Mouse (Mus musculus): ENCODE measurements around the gene Sptbn4.

Sptbn4 gene

DNA sequence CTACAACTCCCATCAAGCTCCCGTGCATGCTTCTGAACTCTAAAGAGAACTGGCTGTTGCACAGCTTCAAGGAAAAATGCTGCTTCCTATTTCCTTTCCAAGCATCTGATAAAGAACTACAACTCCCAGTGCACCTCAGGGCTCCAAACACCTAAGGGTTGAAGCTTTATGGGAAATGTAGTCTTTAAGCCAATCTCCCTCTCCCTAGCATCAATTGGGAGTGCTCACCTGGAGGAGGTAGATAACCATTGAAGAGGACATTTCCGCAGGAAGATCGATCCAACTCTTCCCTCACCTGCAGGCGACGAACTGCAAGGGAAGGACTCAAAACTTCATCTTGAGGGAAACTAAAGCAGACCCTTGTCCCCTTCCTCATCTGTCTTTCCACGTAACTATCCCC, 93.3 kb downstream of the Sptbn4 start:
- no peak for DNase-seq (ENCODE audit: low spot score)

DNA sequence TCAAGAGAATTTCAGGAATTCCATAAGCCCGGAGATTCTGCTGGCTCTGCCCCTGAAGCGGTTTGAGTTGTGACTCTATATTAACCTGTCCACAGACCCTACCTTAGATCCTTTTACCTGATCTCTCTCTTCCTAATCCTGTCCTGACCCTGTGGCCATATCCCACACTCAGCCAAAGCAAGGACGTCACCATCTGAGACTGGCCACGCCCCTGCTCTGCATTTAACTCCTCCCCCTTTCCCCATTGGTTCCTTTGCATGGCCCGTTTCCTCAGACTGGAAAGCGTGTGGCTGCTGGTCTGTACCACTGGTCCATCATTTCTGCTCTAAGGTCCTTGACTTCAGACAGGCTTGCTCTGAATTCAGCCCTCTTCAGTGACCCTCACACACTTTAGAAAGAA, 102.0 kb downstream of the Sptbn4 start:
- DNase-seq (ENCODE audit: low spot score) = no peak

DNA sequence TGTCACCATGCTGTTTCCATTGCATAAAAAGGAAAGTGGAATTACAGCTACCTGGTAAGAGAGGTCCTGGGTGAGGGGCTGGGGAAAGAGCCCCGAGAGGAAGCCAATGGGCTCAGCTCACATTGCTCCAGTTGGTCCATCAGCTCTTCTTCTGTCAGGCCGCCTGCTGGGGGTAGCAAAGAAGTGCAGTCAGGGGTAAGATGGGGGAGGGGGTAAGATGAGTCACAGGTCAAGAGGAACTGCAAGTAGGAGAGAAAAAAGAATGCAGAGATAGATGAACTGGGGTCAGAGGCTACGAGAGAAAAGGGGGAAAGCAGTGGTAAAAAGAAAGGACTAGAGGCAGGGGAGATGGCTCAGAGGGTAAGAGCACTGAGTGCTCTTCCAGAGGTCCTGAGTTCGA, 104.9 kb downstream of the Sptbn4 start:
- DNase-seq (ENCODE audit: low spot score) = no peak

DNA sequence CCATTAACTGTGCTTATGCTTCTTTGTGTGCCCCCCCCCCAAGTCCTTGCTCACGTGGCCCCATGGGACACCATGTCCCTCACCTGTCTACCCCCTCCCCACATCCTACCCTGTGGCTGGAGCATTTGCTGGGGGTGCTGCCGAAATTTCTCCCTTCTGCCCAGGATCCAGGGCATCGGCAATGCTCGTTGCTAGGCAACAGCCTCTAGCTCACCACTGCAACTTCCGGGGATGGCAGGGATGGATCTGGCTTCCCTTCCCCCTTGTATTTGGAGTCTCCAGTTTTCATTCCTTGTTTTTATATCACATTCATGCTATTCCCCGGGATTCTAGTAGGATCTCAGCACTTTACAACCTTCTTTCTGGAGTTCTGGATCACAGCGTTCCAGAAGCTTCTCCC, 108.0 kb downstream of the Sptbn4 start:
- no peak for DNase-seq (ENCODE audit: low spot score)

DNA sequence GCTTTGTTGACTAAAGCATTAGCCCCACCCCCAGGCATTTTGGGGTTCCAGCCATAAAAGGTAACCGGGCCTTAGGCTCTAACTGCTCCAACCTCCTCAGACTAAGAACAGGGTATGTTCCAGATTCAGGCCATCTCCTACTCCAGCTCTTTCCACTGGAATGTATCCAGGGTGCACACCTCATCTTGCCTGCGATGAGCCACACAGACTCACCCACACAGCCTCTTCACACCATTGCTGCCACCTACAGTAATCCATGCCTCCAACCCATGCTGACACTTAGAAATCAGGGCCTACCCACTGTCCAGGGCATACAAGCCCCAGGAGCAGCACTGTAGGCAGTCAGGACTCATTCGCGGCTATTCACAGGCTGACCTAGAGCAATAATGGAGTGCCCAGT, 108.4 kb downstream of the Sptbn4 start:
- no peak for DNase-seq (ENCODE audit: low spot score)

DNA sequence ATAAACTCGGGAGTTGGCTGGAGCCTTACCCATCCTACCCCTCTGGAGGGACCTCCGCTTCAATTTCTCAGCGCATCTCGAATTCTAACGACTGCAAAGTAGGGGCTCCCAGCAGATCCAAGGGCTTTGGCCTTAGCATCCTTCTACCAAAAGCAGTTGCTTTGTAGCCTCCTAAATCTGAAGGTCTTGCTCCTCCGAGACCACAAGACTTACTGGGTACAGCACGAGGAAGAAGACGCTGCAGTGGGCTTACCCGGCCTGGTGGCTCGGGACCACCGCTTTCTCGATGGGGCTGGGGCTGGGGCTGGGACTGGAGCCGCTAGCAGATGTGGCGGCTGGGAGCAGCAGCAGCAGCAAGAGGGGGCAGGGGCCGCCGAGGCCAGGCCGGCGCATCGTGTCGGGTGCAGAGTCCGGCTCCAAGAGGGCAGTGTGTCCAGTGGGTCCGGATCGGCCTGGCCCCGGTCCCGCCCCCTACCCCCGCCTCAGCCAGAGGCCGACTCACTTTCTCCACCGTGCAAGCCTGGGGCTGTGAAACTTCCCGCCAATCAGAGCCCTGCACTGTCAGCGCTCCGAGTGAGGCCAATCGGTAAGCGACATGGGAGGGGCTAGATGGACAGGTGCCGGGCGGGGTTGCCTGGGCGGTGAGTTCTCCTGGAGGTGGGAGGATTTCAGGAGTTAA, 110.2 kb downstream of the Sptbn4 start, which contains the start of gene Ltbp4:
Ltbp4 (minus strand) TSS at position 518 of the 679 bp plus-strand sequence.
- no peak for DNase-seq (ENCODE audit: low spot score)

DNA sequence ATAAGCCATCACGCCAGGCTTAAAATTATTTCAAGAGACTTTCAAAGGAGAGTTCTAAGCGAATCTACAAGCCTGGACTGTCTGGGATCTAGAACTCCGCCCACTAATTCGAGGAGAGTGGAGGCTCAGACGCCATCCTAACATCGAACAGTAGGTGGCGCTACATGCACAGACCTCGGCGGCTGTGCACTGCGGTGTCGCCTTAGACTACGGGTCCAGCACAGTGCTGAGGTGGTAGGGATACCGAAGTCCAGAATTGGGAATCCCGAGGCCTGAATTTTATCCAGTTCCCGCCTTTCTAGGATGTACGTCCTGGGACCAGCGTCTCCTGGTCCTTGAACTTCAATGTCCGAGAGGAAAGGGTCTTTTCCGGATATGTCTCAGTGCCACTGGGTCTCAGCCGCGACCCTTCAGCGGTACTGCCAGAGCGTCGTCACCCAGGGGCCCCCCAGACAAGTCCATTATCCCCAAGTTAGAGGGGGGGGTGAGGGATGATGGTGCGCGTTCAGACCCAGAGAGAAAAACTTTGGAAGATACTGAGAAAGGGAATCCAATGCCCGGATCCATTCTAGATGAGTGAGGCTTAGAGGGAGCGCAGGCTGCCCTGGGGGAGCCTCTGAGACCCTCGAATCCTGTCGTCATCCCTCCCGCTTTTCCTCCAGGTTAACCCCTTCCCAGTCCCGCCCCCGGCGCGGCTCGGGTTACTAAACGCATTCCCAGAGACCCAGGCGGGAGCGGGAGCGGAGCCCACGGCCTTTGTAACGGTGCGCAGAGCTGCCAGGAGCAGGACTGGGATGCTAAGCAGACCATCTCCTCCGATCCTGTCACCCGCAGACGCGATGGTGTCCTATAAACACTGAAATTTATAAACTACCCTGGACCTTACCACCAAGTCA, 111.3 kb downstream of the Sptbn4 start:
- DNase-seq (ENCODE audit: low spot score) = peak; percentile 70

DNA sequence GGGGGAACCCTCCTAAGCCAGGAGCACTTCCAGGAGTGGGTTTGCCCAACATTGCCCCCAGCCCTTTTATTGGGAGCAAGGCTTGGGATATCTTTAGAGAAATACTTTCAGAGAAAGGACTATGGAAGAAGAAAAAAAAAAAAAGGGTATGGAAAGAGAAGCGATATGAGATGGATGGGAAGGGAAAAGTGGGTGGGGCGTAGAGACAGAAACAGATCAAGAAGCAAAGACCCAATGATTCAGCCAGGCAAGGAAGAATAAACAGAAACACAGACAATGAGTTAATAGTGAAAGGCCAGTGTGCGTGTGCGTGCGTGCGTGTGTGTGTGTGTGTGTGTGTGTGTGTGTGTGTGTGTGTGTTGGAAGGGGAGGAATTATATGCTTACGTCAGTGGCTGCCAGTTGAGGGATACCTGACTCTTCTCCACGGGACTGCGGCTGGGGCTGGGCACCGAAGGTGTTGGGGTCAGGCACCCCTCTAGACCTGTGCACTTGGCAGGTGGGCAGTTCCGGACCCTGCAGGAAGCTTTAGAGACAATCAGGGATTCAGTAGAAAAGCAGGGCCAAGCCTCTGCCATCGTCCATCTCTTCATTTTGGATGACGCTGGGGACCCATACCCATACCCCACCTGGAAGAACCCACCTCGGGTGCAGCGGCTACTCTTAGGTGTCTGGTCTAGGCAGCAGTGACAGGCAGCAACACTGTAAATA, 112.3 kb downstream of the Sptbn4 start:
- no peak for DNase-seq (ENCODE audit: low spot score)

DNA sequence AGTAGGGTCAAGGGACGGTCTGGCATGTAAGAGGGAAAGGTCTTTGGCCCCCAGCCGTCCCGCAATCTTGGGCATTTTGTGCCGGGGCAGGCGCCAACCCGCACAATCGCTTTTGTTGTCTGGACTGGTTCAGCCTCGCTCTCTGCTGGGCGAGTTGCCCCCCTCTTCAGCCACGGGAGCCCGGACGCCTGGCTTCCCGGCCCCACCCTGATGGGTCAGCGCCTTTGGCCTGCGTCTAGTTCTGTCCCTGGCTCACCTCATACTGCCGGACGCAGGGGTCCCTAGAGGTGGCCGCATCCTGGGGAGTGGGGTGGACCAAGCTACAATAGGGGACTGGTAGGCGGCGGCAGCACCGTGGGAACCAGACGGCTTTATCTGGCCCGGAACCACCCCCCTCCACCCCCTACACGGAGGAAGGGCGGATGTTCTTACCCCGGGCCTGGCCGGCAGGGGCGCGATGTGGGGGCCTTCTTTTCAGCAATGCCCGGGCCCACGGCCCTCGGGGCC, 113.0 kb downstream of the Sptbn4 start:
- DNase-seq (ENCODE audit: low spot score) = no peak

DNA sequence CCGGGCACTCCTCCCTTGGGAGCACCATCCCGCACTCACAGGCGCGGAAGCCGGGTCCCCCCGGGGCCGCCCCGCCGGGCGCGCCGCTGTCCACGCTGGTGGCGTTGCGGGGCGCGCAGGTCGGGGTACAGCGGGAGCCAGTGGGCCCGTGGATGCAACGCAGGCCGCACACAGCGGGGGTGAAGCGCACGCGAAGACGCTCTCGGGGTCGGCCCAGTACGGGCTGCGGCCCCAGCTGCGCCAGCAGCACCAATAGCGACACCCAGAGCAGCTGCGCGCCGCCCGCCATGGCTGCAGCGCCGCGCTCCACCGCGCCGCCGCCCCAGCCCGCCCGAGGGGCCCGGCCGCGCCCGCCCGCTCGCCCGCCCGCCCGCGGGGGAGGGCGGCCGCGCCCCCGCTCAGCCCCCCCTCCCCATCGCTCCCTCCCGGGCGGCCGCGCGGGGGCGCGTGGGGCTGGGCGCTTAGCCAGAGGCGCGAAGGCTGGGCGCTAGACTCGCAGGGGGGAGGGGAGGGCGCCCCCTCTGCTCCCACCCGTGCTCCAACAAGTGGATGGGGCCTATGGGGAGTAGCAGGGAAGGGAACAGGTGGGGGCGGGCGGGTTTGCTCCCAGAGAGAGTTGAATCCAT, 114.1 kb downstream of the Sptbn4 start:
- no peak for DNase-seq (ENCODE audit: low spot score)

DNA sequence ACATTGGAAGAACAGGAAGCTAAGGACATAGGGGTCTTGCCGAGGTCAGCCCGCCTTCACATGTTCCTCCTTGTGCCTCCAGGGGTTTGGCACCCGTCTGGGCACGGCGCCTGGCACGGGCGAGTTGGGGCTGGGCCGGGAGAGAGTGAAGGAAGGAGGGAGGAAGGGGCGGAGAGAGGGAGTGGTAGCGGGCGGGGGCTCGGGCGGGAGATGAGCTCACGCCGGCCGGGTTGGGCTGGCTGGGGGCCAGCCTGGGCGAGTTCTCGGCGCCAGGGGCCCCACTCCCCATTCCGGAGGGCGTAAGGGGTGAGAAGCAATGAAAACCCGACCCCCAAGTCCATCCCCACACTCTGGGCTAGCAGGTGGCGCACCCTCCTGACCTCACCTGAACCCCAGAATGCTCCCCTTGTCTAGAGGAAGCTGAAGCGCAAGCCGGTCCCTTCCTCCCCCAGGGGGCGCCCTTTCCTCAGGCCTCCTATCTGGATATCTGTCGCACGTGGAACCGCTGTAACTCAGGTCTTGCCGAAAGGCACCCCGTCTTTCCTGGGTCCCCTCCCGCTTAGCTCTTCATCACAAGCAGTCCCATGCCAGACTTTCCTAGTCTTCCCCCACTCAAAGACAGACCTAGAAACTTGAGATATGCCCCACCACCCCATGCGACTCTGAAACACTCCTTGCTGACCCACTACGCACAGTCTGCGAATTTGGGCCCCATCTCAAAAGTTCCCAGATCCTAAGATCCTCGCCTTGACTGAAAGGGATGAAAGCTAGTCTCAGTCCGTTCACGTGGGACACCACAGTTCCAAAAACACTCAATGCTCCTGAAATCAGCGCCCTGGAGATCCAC, 114.9 kb downstream of the Sptbn4 start:
- peak; percentile 76 for DNase-seq (ENCODE audit: low spot score)

DNA sequence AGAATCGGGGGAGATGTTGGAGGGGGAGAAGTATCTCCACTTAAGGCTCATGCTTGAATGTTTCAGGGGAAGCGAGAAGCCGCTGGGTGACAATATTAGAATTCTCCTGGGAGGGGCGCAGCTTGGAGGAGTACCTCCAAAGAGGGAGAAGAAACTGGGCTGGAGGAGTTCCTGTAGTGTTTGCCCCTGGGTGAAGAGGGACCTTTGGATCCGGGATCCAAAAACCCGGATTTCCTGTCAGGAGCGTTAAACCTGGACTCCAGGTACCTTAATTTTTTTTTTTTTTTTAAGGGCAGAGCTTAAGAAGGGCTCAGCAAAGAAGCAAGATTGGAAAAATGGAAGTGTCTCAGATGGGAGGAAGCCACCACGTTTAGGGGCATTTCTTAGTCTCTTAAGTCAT, 115.6 kb downstream of the Sptbn4 start:
- DNase-seq (ENCODE audit: low spot score) = no peak

DNA sequence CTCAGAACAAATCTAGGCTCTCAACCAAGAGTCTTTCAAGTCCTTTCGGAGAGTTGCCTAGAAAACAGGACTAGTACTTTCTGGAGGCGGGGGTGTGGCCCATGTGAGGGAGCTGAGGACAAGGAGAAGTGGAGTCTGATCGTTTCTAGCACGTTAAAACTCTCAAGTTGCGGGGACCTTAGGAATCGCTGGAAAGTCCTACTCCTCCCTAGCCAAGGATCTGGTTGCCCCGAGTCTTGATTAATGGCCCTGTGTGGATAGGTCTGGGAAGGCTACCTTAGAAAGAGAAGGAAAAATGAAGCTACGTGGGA, 116.0 kb downstream of the Sptbn4 start:
- no peak for DNase-seq (ENCODE audit: low spot score)

DNA sequence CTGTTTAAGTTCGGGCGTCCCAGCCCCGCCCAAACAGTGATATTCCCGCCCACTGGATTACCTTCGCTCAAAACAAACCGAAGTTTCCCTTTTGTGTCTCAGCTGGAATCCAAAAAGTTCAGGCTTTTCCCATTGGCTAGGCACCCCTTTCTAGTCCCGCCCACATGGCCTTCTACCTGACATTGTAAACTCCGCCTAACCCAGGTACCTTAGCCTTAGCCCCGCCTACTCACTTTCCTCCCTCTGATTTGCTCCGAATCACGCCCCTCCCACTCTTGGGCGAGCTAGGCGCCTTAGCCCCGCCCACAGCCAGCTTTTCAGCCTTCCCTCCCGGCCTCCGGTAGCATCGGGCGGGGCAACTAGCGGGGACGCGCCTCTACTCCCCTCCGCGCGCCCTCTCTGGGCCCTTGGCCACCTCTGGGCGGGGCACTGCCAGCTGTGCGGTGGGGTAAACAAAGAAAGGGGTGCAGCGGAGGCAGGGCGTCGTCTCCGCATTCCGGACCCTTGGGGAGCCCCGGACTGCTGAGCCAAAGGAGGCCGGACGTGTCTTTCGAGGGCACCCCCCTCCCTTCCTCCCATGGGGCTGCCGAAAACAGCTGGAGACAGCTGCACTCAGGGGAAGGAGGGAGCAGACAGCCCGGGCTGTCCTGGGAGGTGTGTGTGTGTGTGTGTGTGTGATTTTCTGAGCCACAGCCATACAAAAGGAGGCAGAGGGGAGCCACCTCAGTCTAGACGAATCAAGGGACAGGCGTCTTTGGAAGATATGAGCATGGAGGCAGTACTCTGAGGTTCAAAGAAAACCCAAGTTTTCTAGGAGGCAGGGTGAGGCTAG, 116.6 kb downstream of the Sptbn4 start:
- peak; percentile 74 for DNase-seq (ENCODE audit: low spot score)

DNA sequence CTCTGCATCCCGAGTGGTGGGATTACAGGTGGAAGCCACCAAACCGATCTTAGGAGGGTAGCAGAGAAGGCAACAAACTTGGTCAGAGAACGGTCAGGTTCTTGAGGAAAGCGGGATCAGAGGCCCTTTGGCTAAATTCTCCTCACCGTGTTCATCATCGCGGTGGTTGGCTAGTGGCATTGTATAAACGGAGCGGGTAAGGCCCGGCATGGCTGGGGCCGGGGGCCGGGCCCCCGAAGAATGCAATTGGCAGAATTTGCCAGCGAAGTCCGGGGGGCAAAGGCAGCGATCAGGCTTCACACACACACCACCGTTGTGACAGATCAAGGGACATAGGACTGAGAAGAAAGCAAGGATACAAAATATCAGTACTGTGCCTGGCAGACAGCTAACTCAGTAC, 117.5 kb downstream of the Sptbn4 start:
- DNase-seq (ENCODE audit: low spot score) = no peak

DNA sequence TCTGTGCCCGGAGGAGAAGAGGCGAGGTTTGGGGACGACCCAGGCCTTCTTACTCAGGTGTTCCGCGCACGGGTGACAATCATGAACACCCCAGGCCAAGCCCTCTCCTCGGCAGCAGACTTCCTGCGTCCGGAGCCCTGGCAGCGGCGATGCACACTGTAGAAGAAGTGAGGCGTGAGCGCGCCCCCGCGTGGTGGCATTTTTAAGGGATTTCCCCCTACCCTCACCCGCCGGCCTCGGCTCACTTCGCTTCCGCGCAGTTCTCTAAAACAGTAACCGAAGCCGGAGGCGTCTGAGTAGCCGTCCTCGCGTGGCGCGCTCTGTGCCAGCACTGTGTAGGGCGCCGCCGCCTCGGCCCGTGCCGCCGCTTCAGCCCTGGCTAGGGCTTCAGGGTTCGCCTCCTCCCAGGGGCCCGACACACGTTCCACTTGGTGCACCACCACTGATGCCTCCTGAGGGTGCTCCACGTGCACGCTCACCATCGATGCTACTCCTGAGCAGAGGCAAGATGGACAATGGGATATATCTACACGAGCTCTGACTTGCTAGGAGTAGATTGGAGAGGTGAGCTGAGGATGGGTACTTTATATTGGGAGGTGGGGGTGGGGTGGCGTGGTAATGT, 118.0 kb downstream of the Sptbn4 start:
- peak; percentile 71 for DNase-seq (ENCODE audit: low spot score)

DNA sequence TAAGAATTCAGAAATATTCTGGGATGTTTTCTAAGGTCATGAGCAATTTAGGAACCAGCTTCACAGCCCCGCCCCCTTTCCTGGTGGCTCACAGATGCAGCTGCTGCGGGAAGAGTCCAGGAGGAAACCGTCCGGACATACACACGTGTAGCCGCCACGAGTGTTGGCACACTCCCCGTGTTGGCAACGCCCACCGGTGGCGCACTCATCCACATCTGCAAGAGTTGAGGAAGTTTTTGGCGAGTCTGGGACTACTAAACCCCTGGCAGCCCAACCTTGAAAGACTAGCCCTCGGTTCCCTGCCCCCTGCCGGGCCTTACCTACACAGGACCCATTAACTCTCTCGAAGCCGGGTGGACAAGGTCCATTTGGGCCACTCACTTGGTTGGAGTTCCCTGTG, 118.8 kb downstream of the Sptbn4 start:
- no peak for DNase-seq (ENCODE audit: low spot score)

DNA sequence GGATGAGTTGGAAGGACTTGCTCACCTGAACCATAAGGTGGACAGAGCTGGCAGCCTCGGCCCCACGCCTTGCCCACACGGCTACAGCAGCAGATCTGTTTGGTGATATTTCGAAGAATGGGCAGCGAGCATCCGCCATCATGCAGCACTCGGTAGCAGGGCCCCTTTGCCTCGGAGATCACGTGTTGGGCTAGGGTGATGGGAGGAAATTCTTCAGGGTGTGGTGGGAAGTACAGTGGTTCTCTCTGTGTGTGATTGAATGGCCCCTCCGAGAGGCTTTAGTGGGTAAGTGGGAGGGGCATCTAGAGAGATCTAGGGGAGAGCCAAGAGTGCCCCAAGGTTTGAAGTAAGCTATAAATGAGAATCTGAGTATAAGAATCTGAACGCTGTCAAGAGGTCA, 119.3 kb downstream of the Sptbn4 start:
- no peak for DNase-seq (ENCODE audit: low spot score)

DNA sequence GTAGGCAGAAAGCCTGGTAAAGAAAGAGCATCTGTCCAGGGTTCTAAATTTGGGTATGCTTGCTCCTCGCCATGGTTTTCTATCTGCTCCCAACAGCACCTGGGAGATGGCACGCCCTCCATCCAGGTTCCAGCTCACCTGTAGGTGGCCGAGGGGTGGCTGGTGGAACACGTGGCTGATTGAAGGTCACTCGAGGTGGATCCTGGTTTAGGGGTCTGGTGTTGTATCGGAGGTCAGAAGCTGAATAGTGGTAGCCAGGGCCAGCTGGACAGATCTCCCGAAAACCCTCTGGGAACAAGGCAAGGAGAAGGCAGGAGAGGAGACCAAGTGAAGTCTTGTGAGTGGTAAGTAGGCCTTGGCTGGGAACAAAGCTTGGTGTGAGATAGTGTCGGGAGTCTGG, 120.0 kb downstream of the Sptbn4 start:
- no peak for DNase-seq (ENCODE audit: low spot score)

Measured in spleen, adult 12 weeks (tissue).